Mouse (Mus musculus): Measurements from ENCODE around the gene Gm17604. TPM values are rescaled to one million over a fixed set of nuclear protein-coding genes. Genes with fewer than 3 reads are reported as not detected.

Gm17604 gene
- polyA plus RNA-seq (2012; ENCODE audit: insufficient read depth, insufficient read length, missing spikeins): not detected in 2 replicates

DNA sequence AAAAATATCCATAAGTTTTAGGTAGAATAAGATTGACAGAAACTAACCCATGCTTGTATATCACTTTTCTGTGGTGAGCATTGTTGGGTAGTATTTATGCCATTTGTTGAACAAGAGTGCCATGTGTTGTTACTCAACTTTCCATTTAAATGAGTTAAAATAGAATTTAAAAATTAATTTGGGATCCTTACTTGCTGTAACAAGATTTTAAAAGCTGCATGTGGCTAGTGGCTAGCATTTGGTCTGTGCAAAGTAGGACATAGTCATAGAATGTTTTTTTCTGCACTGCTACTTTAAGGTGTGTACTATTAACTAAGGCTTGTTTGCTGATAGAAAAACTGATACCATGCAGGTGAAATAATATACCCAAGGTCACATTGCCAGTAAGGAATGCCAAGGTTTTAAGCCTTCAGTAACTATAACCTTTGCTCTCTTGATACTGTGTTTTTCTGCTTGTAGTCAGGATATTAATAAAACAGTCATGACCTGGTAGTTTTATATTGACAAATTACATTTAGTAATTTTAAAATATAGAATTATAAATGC lies at the start of gene Gm17604:
Gene Gm17604 (minus strand): TSS at position 51 of the 546 bp plus-strand sequence.
- Histone ChIP-seq H3K4me3 (ENCODE audit: insufficient read depth, low read depth, low read length) (no peak within 1 kb of the TSS), H3K27ac (replicated peaks; ENCODE audit: low read depth, low read length) (peak within 1 kb of the TSS; percentile 65; the same call in 1 of the 2 replicates), H3K4me1 (ENCODE audit: control insufficient read depth, insufficient read depth, insufficient read length, low read length) (peaks cover 4% of the 10 kb centered on the region)

DNA sequence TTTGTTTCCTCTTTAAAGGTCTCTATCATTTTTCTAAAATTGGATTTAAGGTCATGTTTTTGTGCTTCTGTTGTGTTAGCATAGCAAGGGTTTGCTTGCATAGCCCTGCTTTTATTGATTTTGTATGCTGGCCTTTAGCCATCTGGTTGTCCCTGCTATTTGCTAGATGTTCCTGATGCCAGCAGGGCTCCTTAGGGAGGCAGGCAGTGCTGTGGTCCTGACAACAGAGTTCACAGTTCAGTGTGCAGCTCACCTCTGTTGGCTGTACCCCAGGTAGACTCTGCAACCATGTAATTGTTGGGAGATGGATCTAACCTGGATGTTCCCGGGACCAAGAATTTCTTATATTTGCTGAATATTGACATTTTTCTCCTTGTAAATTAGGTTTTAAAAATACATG lies 45.3 kb upstream of the Gm17604 start:
- Histone ChIP-seq H3K4me3 (ENCODE audit: insufficient read depth, low read depth, low read length) (no peak overlapping the region), H3K4me1 (ENCODE audit: control insufficient read depth, insufficient read depth, insufficient read length, low read length) (no peaks in the 10 kb centered on the region), H3K27ac (replicated peaks; ENCODE audit: low read depth, low read length) (no peak overlapping the region)

- H3K4me3 ChIP-seq (ENCODE audit: insufficient read depth, low read depth, low read length): no peak overlapping the region
- H3K4me1 ChIP-seq (ENCODE audit: control insufficient read depth, insufficient read depth, insufficient read length, low read length): peaks cover 4% of the 10 kb centered on the region
- peak overlapping the region; percentile 92 for H3K27ac ChIP-seq (replicated peaks; ENCODE audit: low read depth, low read length)
Observed at GRCm38 (mm10) chrX:165003141-165003540, 1.5 kb downstream of the Gm17604 start.

DNA sequence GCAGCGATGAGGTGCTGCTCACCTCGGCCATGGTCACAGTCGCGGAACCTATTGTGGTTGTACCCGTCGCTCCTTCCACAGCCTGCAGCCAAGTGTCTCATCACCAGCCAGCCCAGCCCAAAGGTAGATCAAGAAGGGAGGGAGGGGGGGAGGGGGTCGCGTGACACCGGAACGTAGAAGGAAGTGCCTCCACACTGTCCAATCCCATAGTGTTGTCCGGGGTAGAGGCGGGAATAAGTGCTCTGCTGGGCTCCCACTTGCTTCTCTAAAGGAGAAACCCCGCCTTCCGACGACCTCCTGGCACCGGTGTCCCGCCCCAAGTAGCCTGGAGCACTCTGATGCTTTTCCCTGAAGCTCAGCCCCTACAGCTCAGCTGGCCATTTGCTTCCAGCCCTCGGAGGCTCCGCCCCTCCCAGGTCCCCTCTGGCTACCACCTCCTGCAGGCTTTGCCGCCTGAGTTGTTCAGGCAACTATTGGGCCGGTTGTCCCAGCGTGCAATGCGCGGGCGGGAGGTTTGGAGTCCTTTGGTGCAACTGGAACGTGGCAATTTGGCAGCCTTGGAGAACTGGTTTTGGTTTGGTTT lies 24.3 kb downstream of the Gm17604 start, which contains the start of the genes Mospd2 and Fancb:
Gene Mospd2 (minus strand): TSS at position 183 of the 583 bp plus-strand sequence.
Gene Fancb (plus strand): TSS at position 400 of the 583 bp plus-strand sequence.
- peak within 1 kb of the TSS; percentile 70 for H3K4me3 ChIP-seq (ENCODE audit: insufficient read depth, low read depth, low read length)
- H3K4me1 ChIP-seq (ENCODE audit: control insufficient read depth, insufficient read depth, insufficient read length, low read length): peaks cover 2% of the 10 kb centered on the region; the same call in 1 of the 2 replicates
- H3K27ac ChIP-seq (replicated peaks; ENCODE audit: low read depth, low read length): peak within 1 kb of the TSS; percentile 69

- Histone ChIP-seq H3K4me3 (ENCODE audit: insufficient read depth, low read depth, low read length) (no peak overlapping the region), H3K4me1 (ENCODE audit: control insufficient read depth, insufficient read depth, insufficient read length, low read length) (peaks cover 2% of the 10 kb centered on the region; the same call in 1 of the 2 replicates), H3K27ac (replicated peaks; ENCODE audit: low read depth, low read length) (no peak overlapping the region)
Observed at GRCm38 (mm10) chrX:164978866-164979265, 25.8 kb downstream of the Gm17604 start.

- Histone ChIP-seq H3K4me3 (ENCODE audit: insufficient read depth, low read depth, low read length) (no peak overlapping the region), H3K4me1 (ENCODE audit: control insufficient read depth, insufficient read depth, insufficient read length, low read length) (peaks cover 11% of the 10 kb centered on the region), H3K27ac (replicated peaks; ENCODE audit: low read depth, low read length) (no peak overlapping the region)
Observed at GRCm38 (mm10) chrX:164971206-164971605, 33.4 kb downstream of the Gm17604 start.

DNA sequence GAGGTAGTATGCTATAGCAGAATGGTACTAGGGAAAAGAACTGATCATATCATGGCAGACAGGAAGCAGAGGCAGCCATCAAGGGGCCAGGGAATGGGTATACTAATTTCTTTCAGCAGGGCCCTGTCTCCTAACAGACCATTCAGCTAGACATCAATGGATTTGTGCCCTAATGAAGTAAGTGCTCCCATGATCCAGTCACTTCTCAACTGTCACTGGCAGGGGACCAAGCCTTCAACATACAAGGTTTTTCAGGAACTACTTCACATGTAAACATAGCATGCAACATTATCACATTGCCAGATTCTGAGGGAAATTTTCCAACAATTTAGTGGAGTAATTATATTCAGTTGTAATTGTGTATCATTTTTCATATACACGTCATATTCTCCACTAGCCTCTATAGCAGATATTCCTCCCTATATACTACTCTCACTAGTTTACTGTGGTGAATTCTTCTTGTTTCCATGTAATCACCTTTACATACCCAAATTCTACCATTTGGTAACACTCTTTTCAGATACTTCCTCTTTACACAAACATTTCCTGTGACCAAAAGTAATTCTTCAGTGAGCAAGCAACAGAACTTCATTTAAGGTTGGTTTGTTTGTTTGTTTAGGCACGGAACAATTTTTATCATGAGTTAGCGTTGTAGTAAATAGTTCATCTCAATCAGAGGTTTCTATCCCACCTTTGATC lies 38.7 kb downstream of the Gm17604 start:
- no peak overlapping the region for H3K27ac ChIP-seq (replicated peaks; ENCODE audit: low read depth, low read length)
- H3K4me3 ChIP-seq (ENCODE audit: insufficient read depth, low read depth, low read length): no peak overlapping the region
- peaks cover 9% of the 10 kb centered on the region for H3K4me1 ChIP-seq (ENCODE audit: control insufficient read depth, insufficient read depth, insufficient read length, low read length)

Other genes starting within 250 kb of the Gm17604 start
- 10.2 and 13.5 TPM in 2 replicates for gene Mospd2, start 24.5 kb downstream of the Gm17604 start, polyA plus RNA-seq (2012; ENCODE audit: insufficient read depth, insufficient read length, missing spikeins)
- gene Fancb, start 24.2 kb downstream of the Gm17604 start, polyA plus RNA-seq (2012; ENCODE audit: insufficient read depth, insufficient read length, missing spikeins): 0.99 and 1.4 TPM in 2 replicates